Mouse (Mus musculus): ENCODE measurements around the gene Spg20.

GRCm38 (mm10) chr3:55111935-55112709 is at the start of gene Spg20:
- peak; percentile 94 for TF ChIP-seq CTCF (IDR thresholded peaks at IDR 0.05; ENCODE audit: low read depth)
- TF ChIP-seq EP300 (IDR thresholded peaks at IDR 0.05; ENCODE audit: low read depth) = no peak

Data from liver, embryonic 14.5 days (tissue).